Mouse (Mus musculus): ENCODE measurements around the gene P2ry14. TPM values are rescaled to one million over a fixed set of nuclear protein-coding genes. Genes with fewer than 3 reads are reported as not detected.
"Not testable (repeated sequence)": the region's sequence is repeated elsewhere in the genome, so short reads cannot be mapped to it uniquely, and the experiment has no call there.

The P2ry14 gene
- polyA plus RNA-seq, 1 experiment from 2014 or later = 1.5 TPM

- not testable (repeated sequence) for H3K9ac ChIP-seq; H3K36me3 ChIP-seq; H3K9me3 ChIP-seq (replicated peaks); H3K4me2 ChIP-seq (replicated peaks); ATAC-seq (ENCODE audit: low FRiP score); H3K27me3 ChIP-seq; H3K4me3 ChIP-seq; H3K27ac ChIP-seq; H3K4me1 ChIP-seq
- 94% methylated on average over 4 of the region's 4 CpGs for WGBS
Measured at GRCm38 (mm10) chr3:59140941-59141340, 12.5 kb downstream of the P2ry14 start.

DNA sequence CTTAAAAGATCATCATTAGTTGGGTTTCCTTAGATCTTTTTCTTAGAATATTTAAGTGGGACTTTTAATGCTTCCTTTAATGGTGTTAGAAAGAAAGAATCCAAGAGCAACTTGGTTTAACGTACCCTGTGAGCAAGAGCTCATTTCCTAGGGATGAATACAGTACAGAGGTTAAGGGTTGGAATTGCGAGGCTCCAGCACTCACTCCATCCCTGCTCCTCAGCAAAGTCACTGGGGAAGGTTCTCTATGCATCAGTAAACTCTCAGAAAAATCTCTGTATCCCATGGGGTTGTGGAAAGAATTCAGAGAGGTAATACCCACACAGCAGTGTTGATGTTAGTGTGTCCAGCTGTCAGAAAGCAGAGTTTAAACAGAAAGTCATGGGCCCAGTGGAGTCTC is 13.3 kb downstream of the P2ry14 start:
- Histone ChIP-seq H3K9me3 (replicated peaks) (no peaks in the 10 kb centered on the region), H3K9ac (no peak overlapping the region), H3K4me3 (no peak overlapping the region), H3K27me3 (no peaks in the 10 kb centered on the region), H3K27ac (no peak overlapping the region), H3K4me1 (no peaks in the 10 kb centered on the region), H3K36me3 (no peaks in the 10 kb centered on the region), H3K4me2 (replicated peaks) (no peak overlapping the region)
- ATAC-seq (ENCODE audit: low FRiP score) = no peak
- 80% methylated on average over 2 of the region's 2 CpGs for WGBS

GRCm38 (mm10) chr3:59139651-59140051 is 13.8 kb downstream of the P2ry14 start:
- H3K36me3 ChIP-seq = no peaks in the 10 kb centered on the region
- H3K9ac ChIP-seq = no peak overlapping the region
- H3K4me2 ChIP-seq (replicated peaks) = no peak overlapping the region
- no peak for ATAC-seq (ENCODE audit: low FRiP score)
- no peaks in the 10 kb centered on the region for H3K4me1 ChIP-seq
- no peak overlapping the region for H3K4me3 ChIP-seq
- no peaks in the 10 kb centered on the region for H3K27me3 ChIP-seq
- no peaks in the 10 kb centered on the region for H3K9me3 ChIP-seq (replicated peaks)
- no peak overlapping the region for H3K27ac ChIP-seq

- Histone ChIP-seq H3K4me1 (no peaks in the 10 kb centered on the region), H3K9me3 (replicated peaks) (no peaks in the 10 kb centered on the region), H3K9ac (no peak overlapping the region), H3K4me3 (no peak overlapping the region), H3K36me3 (no peaks in the 10 kb centered on the region), H3K27me3 (no peaks in the 10 kb centered on the region), H3K27ac (no peak overlapping the region), H3K4me2 (replicated peaks) (no peak overlapping the region)
- 70% methylated on average over 12 of the region's 12 CpGs for WGBS
- no peak for ATAC-seq (ENCODE audit: low FRiP score)
Measured at GRCm38 (mm10) chr3:59138946-59139468, 14.4 kb downstream of the P2ry14 start.

DNA sequence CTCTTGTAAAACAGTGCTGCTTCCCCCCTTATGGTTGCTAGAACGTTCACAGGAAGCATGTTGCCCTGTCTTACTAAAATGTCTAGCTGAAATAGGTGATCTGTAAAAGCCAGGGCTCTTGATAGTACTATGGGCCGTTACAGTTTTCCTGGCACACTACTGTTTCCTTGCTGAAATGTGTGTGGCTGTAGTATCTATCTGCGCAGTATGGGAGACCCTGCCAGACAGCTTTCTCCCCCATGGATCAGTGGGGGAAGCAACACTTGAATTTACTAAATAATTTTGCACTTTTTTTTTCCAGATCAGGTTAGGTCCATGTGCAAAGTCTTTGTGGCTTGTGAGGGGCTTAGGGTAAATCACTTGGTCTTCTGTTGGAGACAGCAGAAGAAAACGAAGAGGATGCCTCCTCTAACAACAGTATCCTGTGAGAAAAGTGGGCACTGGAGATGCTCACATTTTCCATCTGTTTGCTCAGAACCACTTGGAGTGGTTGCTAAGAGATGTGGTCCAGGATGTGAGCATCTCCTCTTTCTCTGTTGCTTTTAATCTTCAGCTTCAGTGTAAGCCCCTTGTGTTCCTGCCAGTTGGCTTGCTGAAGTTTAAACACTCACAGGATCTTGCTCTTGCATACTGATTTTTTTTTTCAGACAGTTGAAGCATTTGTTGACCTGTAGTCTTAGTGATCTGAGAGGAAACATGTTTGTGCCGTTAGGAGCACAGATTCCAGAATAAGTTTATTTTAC is 17.3 kb downstream of the P2ry14 start:
- Histone ChIP-seq H3K4me2 (replicated peaks) (no peak overlapping the region), H3K9me3 (replicated peaks) (no peaks in the 10 kb centered on the region), H3K27me3 (no peaks in the 10 kb centered on the region), H3K27ac (no peak overlapping the region), H3K4me3 (no peak overlapping the region), H3K36me3 (no peaks in the 10 kb centered on the region), H3K9ac (no peak overlapping the region), H3K4me1 (no peaks in the 10 kb centered on the region; the same call in 1 of the 2 replicates)
- 83% methylated on average over 5 of the region's 5 CpGs for WGBS
- ATAC-seq (ENCODE audit: low FRiP score) = no peak

- no peak overlapping the region for H3K9ac ChIP-seq
- H3K27ac ChIP-seq = no peak overlapping the region
- H3K4me1 ChIP-seq = no peaks in the 10 kb centered on the region; the same call in 1 of the 2 replicates
- H3K4me3 ChIP-seq = no peak overlapping the region
- H3K27me3 ChIP-seq = no peaks in the 10 kb centered on the region
- H3K36me3 ChIP-seq = no peaks in the 10 kb centered on the region
- ATAC-seq (ENCODE audit: low FRiP score) = no peak
- no peaks in the 10 kb centered on the region for H3K9me3 ChIP-seq (replicated peaks)
- no peak overlapping the region for H3K4me2 ChIP-seq (replicated peaks)
- WGBS = 85% methylated on average over 5 of the region's 5 CpGs
Measured at GRCm38 (mm10) chr3:59133189-59133588, 20.2 kb downstream of the P2ry14 start.

GRCm38 (mm10) chr3:59131966-59132365 is 21.5 kb downstream of the P2ry14 start:
- Histone ChIP-seq H3K4me3 (no peak overlapping the region), H3K36me3 (no peaks in the 10 kb centered on the region), H3K27me3 (no peaks in the 10 kb centered on the region), H3K9ac (no peak overlapping the region), H3K4me2 (replicated peaks) (no peak overlapping the region), H3K4me1 (no peaks in the 10 kb centered on the region; the same call in 1 of the 2 replicates), H3K9me3 (replicated peaks) (no peaks in the 10 kb centered on the region), H3K27ac (no peak overlapping the region)
- ATAC-seq (ENCODE audit: low FRiP score) = no peak
- WGBS = 87% methylated on average over 4 of the region's 4 CpGs

- 81% methylated on average over 4 of the region's 4 CpGs for WGBS
- no peak for ATAC-seq (ENCODE audit: low FRiP score)
- H3K36me3 ChIP-seq = no peaks in the 10 kb centered on the region
- no peak overlapping the region for H3K4me2 ChIP-seq (replicated peaks)
- no peaks in the 10 kb centered on the region for H3K27me3 ChIP-seq
- no peak overlapping the region for H3K9ac ChIP-seq
- no peaks in the 10 kb centered on the region; the same call in 1 of the 2 replicates for H3K4me1 ChIP-seq
- no peaks in the 10 kb centered on the region for H3K9me3 ChIP-seq (replicated peaks)
- no peak overlapping the region for H3K27ac ChIP-seq
- H3K4me3 ChIP-seq = no peak overlapping the region
Measured at GRCm38 (mm10) chr3:59131081-59131480, 22.3 kb downstream of the P2ry14 start.

- no peak for ATAC-seq (ENCODE audit: low FRiP score)
Measured at GRCm38 (mm10) chr3:59130431-59130830, 23.0 kb downstream of the P2ry14 start.

DNA sequence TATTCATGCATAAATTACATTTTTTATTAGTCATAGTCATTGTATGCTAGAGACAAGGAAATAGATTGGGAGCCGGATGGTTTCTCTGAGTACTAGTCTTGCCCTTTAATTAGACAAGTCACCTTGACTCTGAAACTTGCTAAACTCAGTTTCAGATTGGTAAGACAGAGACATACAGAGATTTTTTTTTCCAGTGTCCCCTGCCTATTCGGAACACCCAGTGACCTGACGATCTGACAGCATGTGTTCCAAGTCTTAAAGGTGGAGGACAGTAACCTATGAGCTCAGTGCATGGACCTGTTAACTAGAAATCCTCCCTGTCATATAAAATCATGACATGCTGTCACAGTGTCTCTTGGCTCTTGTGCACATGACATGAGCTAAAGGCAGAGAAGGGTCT is 23.9 kb downstream of the P2ry14 start:
- no peak overlapping the region for H3K4me2 ChIP-seq (replicated peaks)
- no peak for ATAC-seq (ENCODE audit: low FRiP score)
- no peaks in the 10 kb centered on the region for H3K27me3 ChIP-seq
- H3K9me3 ChIP-seq (replicated peaks) = no peaks in the 10 kb centered on the region
- no peak overlapping the region for H3K4me3 ChIP-seq
- no peak overlapping the region for H3K27ac ChIP-seq
- no peaks in the 10 kb centered on the region; the same call in 1 of the 2 replicates for H3K4me1 ChIP-seq
- 87% methylated on average over 3 of the region's 3 CpGs for WGBS
- H3K9ac ChIP-seq = no peak overlapping the region
- H3K36me3 ChIP-seq = no peaks in the 10 kb centered on the region

More at GRCm38 (mm10) chr3:59130431-59130830, 23.0 kb downstream of the P2ry14 start:
- Histone ChIP-seq H3K27me3 (no peaks in the 10 kb centered on the region), H3K9me3 (replicated peaks) (no peaks in the 10 kb centered on the region), H3K36me3 (no peaks in the 10 kb centered on the region), H3K4me3 (no peak overlapping the region), H3K27ac (no peak overlapping the region), H3K9ac (no peak overlapping the region), H3K4me2 (replicated peaks) (no peak overlapping the region), H3K4me1 (no peaks in the 10 kb centered on the region; the same call in 1 of the 2 replicates)
- WGBS = 54% methylated on average over 8 of the region's 8 CpGs

DNA sequence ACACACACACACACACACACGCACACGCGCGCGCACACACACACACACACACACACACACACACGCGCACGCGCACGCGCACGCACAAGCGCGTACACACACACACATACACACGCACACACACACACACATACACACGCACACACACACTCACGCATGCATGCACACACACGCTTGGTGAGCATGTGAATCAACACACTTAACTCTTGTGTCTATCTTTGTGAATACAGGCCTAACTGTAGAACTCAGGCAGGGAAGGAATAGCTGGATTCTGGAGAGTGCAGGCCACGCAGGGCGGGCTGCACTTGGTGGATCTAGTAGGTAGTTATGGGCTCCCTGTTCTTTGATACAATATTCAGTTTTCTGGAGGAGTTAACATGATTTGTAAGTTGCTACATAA is 24.7 kb downstream of the P2ry14 start:
- H3K4me3 ChIP-seq = no peak overlapping the region
- H3K9ac ChIP-seq = no peak overlapping the region
- no peaks in the 10 kb centered on the region for H3K36me3 ChIP-seq
- no peaks in the 10 kb centered on the region; the same call in 1 of the 2 replicates for H3K4me1 ChIP-seq
- no peak for ATAC-seq (ENCODE audit: low FRiP score)
- WGBS = 82% methylated on average over 20 of the region's 20 CpGs
- H3K9me3 ChIP-seq (replicated peaks) = no peaks in the 10 kb centered on the region
- H3K27me3 ChIP-seq = no peaks in the 10 kb centered on the region
- no peak overlapping the region for H3K27ac ChIP-seq
- H3K4me2 ChIP-seq (replicated peaks) = no peak overlapping the region

GRCm38 (mm10) chr3:59125783-59126555 is 27.4 kb downstream of the P2ry14 start:
- Histone ChIP-seq H3K4me1 (peaks cover 5% of the 10 kb centered on the region; the same call in 1 of the 2 replicates), H3K9ac (no peak overlapping the region), H3K27me3 (no peaks in the 10 kb centered on the region), H3K27ac (no peak overlapping the region), H3K4me3 (no peak overlapping the region), H3K4me2 (replicated peaks) (no peak overlapping the region), H3K36me3 (no peaks in the 10 kb centered on the region), H3K9me3 (replicated peaks) (no peaks in the 10 kb centered on the region)
- WGBS = 59% methylated on average over 7 of the region's 7 CpGs
- ATAC-seq (ENCODE audit: low FRiP score) = no peak
